Mouse (Mus musculus): ENCODE measurements around the gene Apela. TPM values are rescaled to one million over a fixed set of nuclear protein-coding genes. Genes with fewer than 3 reads are reported as not detected.

Gene Apela
- not detected for total RNA-seq (2021)
- long read RNA-seq, experiment 1, result 0 reads
- long read RNA-seq, experiment 2, result 0 reads

GRCm38 (mm10) chr8:65037117-65037533 lies at the start of gene Apela:
Gene Apela, minus strand, starts transcription at chr8:65037336.
- no peak for DNase-seq
- intact Hi-C loops (cut with DNase I; ENCODE audit: low total_unique reads), result no loop called here

DNA sequence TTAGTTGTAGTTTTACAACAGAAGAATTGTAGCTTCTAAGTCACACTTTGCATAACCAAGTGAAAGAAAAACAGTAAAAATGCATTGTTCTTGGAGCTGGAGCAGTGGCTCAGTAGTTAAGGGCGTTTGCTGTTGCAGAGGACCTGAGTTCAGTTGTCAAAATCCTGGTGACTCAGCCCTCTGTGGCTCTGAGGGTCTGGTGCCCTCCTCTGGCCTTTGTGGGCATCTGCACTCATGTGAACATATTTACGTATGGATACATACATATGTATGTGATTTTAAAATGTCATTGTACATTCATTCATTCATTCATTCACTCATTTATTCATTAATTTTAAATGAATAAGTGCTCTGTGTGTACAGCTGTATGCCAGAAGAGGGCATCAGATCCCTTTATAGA lies 48.5 kb upstream of the Apela start:
- intact Hi-C loops (cut with DNase I; ENCODE audit: low total_unique reads), result no loop called here
- no peak for DNase-seq

DNA sequence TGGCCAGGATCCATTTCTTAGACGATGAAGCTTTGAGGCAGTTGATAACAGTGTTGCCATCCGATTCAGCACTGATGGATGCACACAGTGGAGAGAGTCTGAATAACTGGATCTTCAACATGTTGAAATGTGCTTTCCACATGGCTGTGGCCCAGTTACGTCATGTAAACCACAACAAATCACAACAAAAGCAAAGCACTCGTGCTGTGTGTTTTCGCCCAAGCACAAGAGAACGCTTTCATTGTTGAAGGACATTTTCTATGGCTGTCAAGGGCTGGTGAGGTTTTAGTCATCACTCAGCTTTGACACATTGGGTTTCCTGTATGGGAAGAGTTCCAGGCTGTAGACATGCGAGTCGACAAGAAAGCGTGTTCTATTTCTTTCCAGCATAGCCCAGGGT lies 43.6 kb upstream of the Apela start:
- DNase-seq, result no peak
- intact Hi-C loops (cut with DNase I; ENCODE audit: low total_unique reads), result no loop called here

DNA sequence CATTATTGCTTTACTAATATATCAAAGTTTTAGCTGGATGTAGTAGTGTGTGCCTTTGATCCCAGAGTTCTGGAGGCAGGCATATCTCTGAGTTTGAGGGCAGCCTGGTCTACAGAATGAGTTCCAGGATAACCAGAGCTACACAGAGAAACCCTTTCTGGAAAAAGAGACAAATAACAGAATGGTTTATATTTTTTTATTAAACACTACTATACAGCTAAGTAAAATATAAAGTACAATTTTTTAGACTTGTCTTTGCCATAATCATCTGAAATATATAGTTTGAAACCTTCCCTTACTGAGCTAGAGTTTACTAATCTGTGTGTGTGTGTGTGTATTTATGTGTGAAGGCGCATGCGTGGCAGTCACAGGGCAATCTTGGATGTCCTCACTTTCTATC lies 37.6 kb upstream of the Apela start, which contains the start of gene Gm10663:
Gene Gm10663 (plus strand): TSS at position 301 of the 400 bp plus-strand sequence.
- intact Hi-C loops (cut with DNase I; ENCODE audit: low total_unique reads), result no loop called here
- no peak for DNase-seq

GRCm38 (mm10) chr8:65070996-65071395 lies 33.9 kb upstream of the Apela start:
- DNase-seq, result no peak
- intact Hi-C loops (cut with DNase I; ENCODE audit: low total_unique reads), result no loop called here

GRCm38 (mm10) chr8:65068473-65068819 lies 31.3 kb upstream of the Apela start:
- intact Hi-C loops (cut with DNase I; ENCODE audit: low total_unique reads), result no loop called here
- DNase-seq, result no peak

- intact Hi-C loops (cut with DNase I; ENCODE audit: low total_unique reads), result no loop called here
- DNase-seq, result no peak
These were observed 30.7 kb upstream of the Apela start for GRCm38 (mm10) chr8:65067694-65068472.

- DNase-seq, result no peak
- intact Hi-C loops (cut with DNase I; ENCODE audit: low total_unique reads), result no loop called here
These were observed 29.9 kb upstream of the Apela start for GRCm38 (mm10) chr8:65067031-65067430.

- intact Hi-C loops (cut with DNase I; ENCODE audit: low total_unique reads), result no loop called here
- no peak for DNase-seq
These were observed 28.5 kb upstream of the Apela start for GRCm38 (mm10) chr8:65065622-65066021.

DNA sequence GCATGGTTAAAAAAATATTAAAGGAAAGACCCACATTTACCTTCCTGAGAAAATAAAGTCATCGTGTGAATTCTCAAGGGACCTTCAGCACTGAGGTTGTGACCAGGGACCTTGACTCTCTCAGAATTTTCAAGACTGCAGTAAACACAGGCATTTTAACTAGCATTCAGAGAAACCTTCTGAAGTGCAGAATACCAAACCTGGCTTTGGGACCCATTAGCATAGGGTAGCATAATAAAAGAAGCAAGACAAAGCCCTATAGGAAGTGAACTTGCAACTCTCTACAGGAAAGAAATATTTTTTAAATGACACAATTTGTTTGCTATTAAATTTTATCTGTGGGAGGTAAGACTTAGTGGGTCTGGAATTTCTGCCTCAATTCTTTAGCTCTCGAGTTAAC lies 26.9 kb upstream of the Apela start:
- DNase-seq, result no peak
- intact Hi-C loops (cut with DNase I; ENCODE audit: low total_unique reads), result no loop called here

- intact Hi-C loops (cut with DNase I; ENCODE audit: low total_unique reads), result no loop called here
- no peak for DNase-seq
These were observed 25.1 kb upstream of the Apela start for GRCm38 (mm10) chr8:65062195-65062594.

DNA sequence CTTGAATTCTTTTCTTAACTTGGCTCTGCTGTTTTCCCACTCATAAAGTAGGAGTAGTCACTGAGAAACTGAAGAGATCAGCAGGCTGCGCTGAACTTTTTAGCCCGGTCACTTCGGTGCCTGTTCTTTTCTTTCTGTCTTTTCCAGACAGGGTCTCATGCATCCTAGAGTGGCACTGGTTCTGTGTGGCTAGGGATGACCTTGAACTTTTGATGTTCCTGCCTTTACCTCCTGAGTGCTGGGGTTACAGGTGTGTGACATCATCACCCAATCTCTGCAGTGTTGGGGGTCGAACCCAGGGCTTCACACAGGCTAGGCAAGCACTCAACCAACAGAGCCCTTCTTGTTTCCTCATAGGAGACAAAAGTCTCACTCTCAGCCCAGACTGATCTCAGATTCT lies 19.6 kb upstream of the Apela start:
- intact Hi-C loops (cut with DNase I; ENCODE audit: low total_unique reads), result no loop called here
- no peak for DNase-seq

DNA sequence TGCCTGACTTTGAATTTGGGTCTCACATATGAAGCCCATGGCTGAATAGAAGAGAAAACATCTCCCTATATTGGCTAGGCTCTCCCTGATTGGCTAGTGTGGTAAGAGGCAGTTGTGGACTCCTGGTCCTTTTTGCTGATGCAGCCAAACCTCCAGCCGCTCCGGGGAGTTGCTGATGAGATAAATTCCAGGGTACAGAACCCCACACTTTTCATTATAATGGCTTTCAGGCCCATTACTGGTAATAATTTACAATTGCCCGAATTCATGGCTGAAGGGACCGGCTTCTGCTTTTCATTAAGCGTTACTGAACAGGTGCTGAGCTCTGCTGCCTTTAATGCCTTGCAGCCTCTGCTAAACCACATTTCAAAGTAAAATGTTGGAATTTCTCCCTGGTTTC lies 16.8 kb upstream of the Apela start:
- no peak for DNase-seq
- intact Hi-C loops (cut with DNase I; ENCODE audit: low total_unique reads), result no loop called here

GRCm38 (mm10) chr8:65053554-65053953 lies 16.4 kb upstream of the Apela start:
- intact Hi-C loops (cut with DNase I; ENCODE audit: low total_unique reads), result no loop called here
- DNase-seq, result no peak

- intact Hi-C loops (cut with DNase I; ENCODE audit: low total_unique reads), result no loop called here
- no peak for DNase-seq
These were observed 10.7 kb upstream of the Apela start for GRCm38 (mm10) chr8:65047801-65048200.

GRCm38 (mm10) chr8:65047193-65047592 lies 10.1 kb upstream of the Apela start:
- intact Hi-C loops (cut with DNase I; ENCODE audit: low total_unique reads), result no loop called here
- DNase-seq, result no peak

GRCm38 (mm10) chr8:65046565-65046964 lies 9.4 kb upstream of the Apela start:
- DNase-seq, result peak; percentile 9
- intact Hi-C loops (cut with DNase I; ENCODE audit: low total_unique reads), result no loop called here

- intact Hi-C loops (cut with DNase I; ENCODE audit: low total_unique reads), result no loop called here
- no peak for DNase-seq
These were observed 3.0 kb downstream of the Apela start for GRCm38 (mm10) chr8:65034136-65034535.

DNA sequence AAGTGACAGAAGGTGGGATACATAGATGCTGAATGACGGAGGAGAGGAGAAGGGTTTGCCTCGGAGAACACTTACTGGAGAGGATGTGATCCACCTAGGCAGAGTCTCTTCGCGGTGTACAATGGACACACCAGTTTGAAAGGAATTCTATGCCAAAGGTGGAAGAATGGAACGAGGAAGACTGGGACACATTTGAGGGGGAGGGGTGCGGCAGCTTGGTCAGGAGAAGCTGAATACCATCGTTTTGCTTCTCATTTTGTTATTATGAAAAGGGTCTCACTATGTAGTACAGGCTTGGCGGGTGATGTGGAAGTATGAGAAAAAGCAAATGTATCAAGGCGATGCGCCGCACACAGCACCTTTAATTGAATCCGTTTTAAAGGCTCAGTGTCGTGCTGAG lies 4.1 kb downstream of the Apela start:
- intact Hi-C loops (cut with DNase I; ENCODE audit: low total_unique reads), result no loop called here
- DNase-seq, result no peak

GRCm38 (mm10) chr8:65032107-65032506 lies 5.0 kb downstream of the Apela start:
- intact Hi-C loops (cut with DNase I; ENCODE audit: low total_unique reads), result no loop called here
- no peak for DNase-seq

DNA sequence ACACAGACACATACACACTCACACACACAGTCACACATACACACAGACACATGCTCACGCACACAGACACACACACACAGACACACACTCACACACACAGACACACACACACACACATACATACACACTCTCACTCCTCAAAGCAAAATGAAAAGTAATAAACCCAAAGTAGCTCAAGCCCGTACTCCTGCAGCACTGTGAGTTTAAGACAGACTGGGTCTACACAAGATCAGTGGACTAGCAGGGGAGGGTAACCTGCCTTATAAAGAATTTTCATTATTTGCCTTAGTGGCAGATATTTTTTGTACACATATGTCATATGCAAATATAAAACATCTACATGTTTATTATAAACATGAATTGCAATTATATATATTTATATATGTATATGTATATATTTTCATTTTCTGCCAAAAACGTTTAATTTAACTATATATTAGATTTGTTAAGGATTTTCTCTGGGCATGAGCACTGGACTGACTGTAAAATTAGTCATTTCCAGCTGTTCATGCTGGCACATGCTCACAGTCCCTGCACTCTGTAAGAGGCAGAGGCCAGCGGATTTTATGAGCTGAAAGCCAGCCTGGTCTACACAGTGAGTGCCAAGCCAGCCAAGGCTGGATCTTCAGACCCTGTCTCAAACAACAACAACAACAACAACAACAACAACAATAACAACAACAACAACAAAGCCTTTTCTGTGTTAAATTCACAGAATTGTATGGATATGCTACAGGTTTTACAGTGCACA lies 6.2 kb downstream of the Apela start:
- intact Hi-C loops (cut with DNase I; ENCODE audit: low total_unique reads), result no loop called here
- no peak for DNase-seq

Measured in gastrocnemius, postnatal 14 days (tissue).